Mouse (Mus musculus) forebrain, embryonic 12.5 days (tissue): ENCODE measurements around the gene Ankrd34c. TPM values are rescaled to one million over a fixed set of nuclear protein-coding genes. Genes with fewer than 3 reads are reported as not detected.

Experiments
- ATAC-seq: fragments of 200-750 bp; cut with Nextera tagmentation; 2 replicates; pipeline ENCODE4 v1.8.0; 2017; ENCODE audit warnings: moderate TSS enrichment; ENCODE audit not compliant: low FRiP score
- H3K27ac ChIP-seq: fragments of 300-500 bp; sonication (generic); 2 replicates; pipeline ENCODE4 v1.5.1; 2016; ENCODE audit warnings: mild to moderate bottlenecking
- H3K27me3 ChIP-seq: fragments of 300-500 bp; sonication (generic); 2 replicates; pipeline ENCODE4 v1.6.1; 2016; ENCODE audit warnings: mild to moderate bottlenecking
- H3K36me3 ChIP-seq: fragments of 300-500 bp; sonication (generic); replicated peaks from 2 replicates; pipeline ENCODE4 v1.6.1; 2016; ENCODE audit warnings: mild to moderate bottlenecking
- H3K4me1 ChIP-seq: fragments of 300-500 bp; sonication (generic); 2 replicates; pipeline ENCODE4 v1.6.1; 2016
- H3K4me2 ChIP-seq: fragments of 300-500 bp; sonication (generic); 2 replicates; pipeline ENCODE4 v1.6.1; 2016; ENCODE audit warnings: mild to moderate bottlenecking, moderate library complexity
- H3K4me3 ChIP-seq: fragments of 300-500 bp; sonication (generic); replicated peaks from 2 replicates; pipeline ENCODE4 v1.5.1; 2016; ENCODE audit warnings: mild to moderate bottlenecking
- H3K9ac ChIP-seq: fragments of 300-500 bp; sonication (generic); 2 replicates; pipeline ENCODE4 v1.6.1; 2016; ENCODE audit warnings: mild to moderate bottlenecking
- H3K9me3 ChIP-seq: fragments of 300-500 bp; sonication (generic); 2 replicates; pipeline ENCODE4 v1.6.1; 2016
- WGBS: fragments of 180-500 bp; shearing (Covaris S2); methylation state at CpG from one replicate; pipeline ENCODE4 v1.1.7; 2016; 5-methylcytosine and 5-hydroxymethylcytosine counted together
- polyA plus RNA-seq: library from polyadenylated mRNA; unstranded; fragments of >200 nt; fragmentation: Nextera tagmentation; extraction: Ambion mirVana; gene quantifications from 2 replicates; pipeline ENCODE4 v1.2.1, GENCODE M21; 2016

Gene Ankrd34c
- polyA plus RNA-seq: not detected in 2 replicates

- Histone ChIP-seq H3K4me2 (peak within 1 kb of the TSS; percentile 38), H3K4me3 (no peak within 1 kb of the TSS)
Observed at GRCm38 (mm10) chr9:89738295-89738694, at the start of gene Ankrd34c. Gene Ankrd34c (minus strand): TSS chr9:89738475.

DNA sequence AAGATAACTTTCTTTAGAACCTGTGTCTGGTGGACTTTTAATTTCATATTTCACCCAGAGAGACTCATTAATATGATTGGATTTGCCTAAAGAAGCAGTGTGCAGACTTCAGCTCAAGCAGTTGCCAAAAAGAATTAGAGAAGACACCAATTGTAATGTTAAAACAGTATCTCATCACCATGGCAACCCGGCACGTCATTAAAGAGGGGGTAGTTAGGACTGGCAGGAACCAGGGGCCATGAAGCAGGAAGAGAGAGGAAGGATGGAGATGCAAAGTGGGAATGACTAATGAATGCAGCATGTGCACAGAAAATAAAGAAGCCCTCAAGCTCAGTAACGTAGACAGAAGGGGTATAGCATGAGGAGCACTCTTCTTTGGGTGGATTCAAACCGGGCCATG is 49.3 kb upstream of the Ankrd34c start:
- no peak overlapping the region for H3K4me3 ChIP-seq
- H3K9me3 ChIP-seq: no peaks in the 10 kb centered on the region
- 58% methylated on average over 4 of the region's 4 CpGs for WGBS
- H3K9ac ChIP-seq: no peak overlapping the region
- peaks cover 3% of the 10 kb centered on the region; the same call in 1 of the 2 replicates for H3K4me1 ChIP-seq
- ATAC-seq: no peak
- H3K4me2 ChIP-seq: no peak overlapping the region
- H3K27me3 ChIP-seq: no peaks in the 10 kb centered on the region
- no peaks in the 10 kb centered on the region for H3K36me3 ChIP-seq
- H3K27ac ChIP-seq: no peak overlapping the region

More at GRCm38 (mm10) chr9:89738295-89738694, at the start of gene Ankrd34c:
- peaks cover 7% of the 10 kb centered on the region; the same call in 1 of the 2 replicates for H3K4me1 ChIP-seq
- peaks cover 23% of the 10 kb centered on the region for H3K27me3 ChIP-seq
- no peaks in the 10 kb centered on the region for H3K9me3 ChIP-seq
- H3K9ac ChIP-seq: no peak within 1 kb of the TSS
- WGBS: 3% methylated on average over 8 of the region's 8 CpGs
- no peaks in the 10 kb centered on the region for H3K36me3 ChIP-seq
- no peak within 1 kb of the TSS for H3K27ac ChIP-seq
- no peak for ATAC-seq

DNA sequence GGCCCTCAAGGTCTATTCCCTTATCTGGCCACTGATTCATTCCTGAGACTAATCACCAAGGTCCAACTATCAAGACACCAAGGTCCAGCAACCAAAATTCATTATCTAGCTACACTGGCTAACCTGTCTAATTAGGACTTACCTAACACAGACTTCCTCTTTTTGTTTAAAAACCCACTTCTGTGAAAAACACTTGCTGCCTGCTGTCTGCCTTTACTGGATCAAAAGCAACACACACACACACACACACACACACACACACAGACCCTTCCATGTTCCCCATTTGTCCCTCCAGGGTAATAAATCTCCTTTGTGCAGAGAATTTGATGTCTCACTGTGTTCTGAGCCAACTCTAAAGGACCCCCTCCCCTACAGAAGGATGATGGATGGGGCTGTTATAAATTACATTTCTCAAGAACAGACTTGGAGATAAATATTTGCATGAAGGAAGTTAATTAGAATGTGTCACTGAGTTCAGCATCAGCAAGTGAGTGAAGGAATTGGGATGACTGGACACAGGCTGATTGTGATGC is 43.2 kb upstream of the Ankrd34c start:
- H3K9ac ChIP-seq: no peak overlapping the region
- ATAC-seq: no peak
- no peaks in the 10 kb centered on the region for H3K27me3 ChIP-seq
- no peaks in the 10 kb centered on the region for H3K9me3 ChIP-seq
- no peak overlapping the region for H3K4me2 ChIP-seq
- no peak overlapping the region for H3K4me3 ChIP-seq
- H3K36me3 ChIP-seq: no peaks in the 10 kb centered on the region
- H3K4me1 ChIP-seq: no peaks in the 10 kb centered on the region
- H3K27ac ChIP-seq: no peak overlapping the region

DNA sequence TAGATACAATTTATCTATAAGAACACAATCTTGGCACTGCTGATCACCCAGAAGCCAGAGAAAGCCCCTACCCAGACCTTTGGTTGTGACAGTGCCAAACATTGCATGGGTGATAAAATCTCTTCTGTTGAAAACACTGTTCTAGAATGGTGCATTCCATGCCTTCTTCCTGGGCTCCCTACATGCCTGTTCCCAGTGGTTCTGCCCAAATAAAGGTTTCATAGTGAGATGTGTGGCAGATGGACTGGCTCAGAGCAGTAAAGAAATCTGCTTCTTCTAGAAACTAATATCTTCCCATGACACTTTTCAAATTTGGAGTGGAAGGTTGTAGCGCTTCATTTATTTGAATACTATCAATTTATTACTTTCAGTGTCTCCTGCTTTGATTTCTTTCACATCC is 41.0 kb upstream of the Ankrd34c start:
- Histone ChIP-seq H3K36me3 (no peaks in the 10 kb centered on the region), H3K4me3 (no peak overlapping the region), H3K27me3 (no peaks in the 10 kb centered on the region), H3K4me2 (no peak overlapping the region), H3K27ac (no peak overlapping the region), H3K9ac (no peak overlapping the region), H3K4me1 (no peaks in the 10 kb centered on the region), H3K9me3 (no peaks in the 10 kb centered on the region)
- ATAC-seq: no peak
- WGBS: 97% methylated on average over 1 of the region's 1 CpGs

DNA sequence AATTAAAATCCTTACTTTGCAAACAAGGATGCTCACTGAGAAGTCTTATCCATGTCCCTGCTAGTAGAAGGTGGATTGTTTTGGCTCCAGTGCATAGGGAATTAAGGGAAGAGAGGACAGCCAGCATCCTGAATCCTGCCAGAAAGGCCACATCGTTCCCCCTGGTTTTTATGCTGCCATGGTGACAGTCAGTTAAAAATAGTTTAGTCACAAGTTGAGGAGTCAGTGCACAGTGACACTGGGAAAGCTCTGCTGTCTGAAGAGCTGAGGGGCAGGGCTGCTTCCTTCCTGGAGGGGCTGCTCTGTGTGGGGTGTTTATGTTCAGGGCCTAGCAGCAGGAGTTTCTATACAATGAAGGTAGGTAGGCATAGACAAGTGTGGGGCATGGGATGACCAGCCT is 32.9 kb upstream of the Ankrd34c start:
- Histone ChIP-seq H3K36me3 (no peaks in the 10 kb centered on the region), H3K4me2 (no peak overlapping the region), H3K4me1 (no peaks in the 10 kb centered on the region), H3K27ac (no peak overlapping the region), H3K9ac (no peak overlapping the region), H3K27me3 (no peaks in the 10 kb centered on the region), H3K4me3 (no peak overlapping the region), H3K9me3 (no peaks in the 10 kb centered on the region)
- WGBS: 53% methylated on average over 1 of the region's 1 CpGs
- ATAC-seq: no peak

- no peaks in the 10 kb centered on the region for H3K4me1 ChIP-seq
- no peak for ATAC-seq
- no peak overlapping the region for H3K4me2 ChIP-seq
- WGBS: 29% methylated on average over 1 of the region's 1 CpGs
- H3K9me3 ChIP-seq: no peaks in the 10 kb centered on the region
- no peaks in the 10 kb centered on the region for H3K27me3 ChIP-seq
- H3K9ac ChIP-seq: no peak overlapping the region
- no peak overlapping the region for H3K27ac ChIP-seq
- no peak overlapping the region for H3K4me3 ChIP-seq
- no peaks in the 10 kb centered on the region for H3K36me3 ChIP-seq
Observed at GRCm38 (mm10) chr9:89762017-89762416, 23.7 kb upstream of the Ankrd34c start.

- H3K4me3 ChIP-seq: no peak overlapping the region
- no peak overlapping the region for H3K9ac ChIP-seq
- H3K4me2 ChIP-seq: no peak overlapping the region
- WGBS: 90% methylated on average over 1 of the region's 1 CpGs
- no peak for ATAC-seq
- H3K36me3 ChIP-seq: no peaks in the 10 kb centered on the region
- no peak overlapping the region for H3K27ac ChIP-seq
- H3K9me3 ChIP-seq: no peaks in the 10 kb centered on the region
- no peaks in the 10 kb centered on the region for H3K27me3 ChIP-seq
- H3K4me1 ChIP-seq: no peaks in the 10 kb centered on the region
Observed at GRCm38 (mm10) chr9:89758569-89758968, 20.3 kb upstream of the Ankrd34c start.

DNA sequence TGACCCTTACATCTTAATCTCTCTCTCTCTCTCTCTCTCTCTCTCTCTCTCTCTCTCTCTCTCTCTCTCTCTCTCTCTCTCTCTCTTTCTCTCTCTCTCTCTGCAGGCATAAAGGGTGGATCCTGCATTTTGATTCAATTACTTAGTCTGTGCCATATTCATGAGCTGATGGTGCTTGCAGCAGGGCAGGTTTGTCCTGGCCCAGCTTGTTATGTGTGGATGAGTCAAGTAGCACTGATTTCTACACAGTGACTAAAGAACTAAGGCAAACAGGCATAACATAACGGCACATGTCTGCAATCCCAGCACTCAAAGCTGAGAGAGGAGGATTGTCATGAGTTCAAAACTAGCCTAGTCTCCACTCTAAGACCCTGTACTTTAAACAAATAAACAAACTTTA is 19.9 kb upstream of the Ankrd34c start:
- no peak overlapping the region for H3K4me2 ChIP-seq
- ATAC-seq: no peak
- H3K27ac ChIP-seq: no peak overlapping the region
- no peak overlapping the region for H3K4me3 ChIP-seq
- 93% methylated on average over 1 of the region's 1 CpGs for WGBS
- H3K9me3 ChIP-seq: no peaks in the 10 kb centered on the region
- no peak overlapping the region for H3K9ac ChIP-seq
- no peaks in the 10 kb centered on the region for H3K27me3 ChIP-seq
- no peaks in the 10 kb centered on the region for H3K4me1 ChIP-seq
- no peaks in the 10 kb centered on the region for H3K36me3 ChIP-seq

GRCm38 (mm10) chr9:89757571-89757970 is 19.3 kb upstream of the Ankrd34c start:
- Histone ChIP-seq H3K36me3 (no peaks in the 10 kb centered on the region), H3K4me1 (no peaks in the 10 kb centered on the region), H3K4me2 (no peak overlapping the region), H3K27ac (no peak overlapping the region), H3K9me3 (no peaks in the 10 kb centered on the region), H3K4me3 (no peak overlapping the region), H3K27me3 (no peaks in the 10 kb centered on the region), H3K9ac (no peak overlapping the region)
- ATAC-seq: no peak
- 46% methylated on average over 4 of the region's 4 CpGs for WGBS

- Histone ChIP-seq H3K27me3 (peaks cover 23% of the 10 kb centered on the region), H3K4me3 (no peak overlapping the region), H3K36me3 (no peaks in the 10 kb centered on the region), H3K4me1 (peaks cover 7% of the 10 kb centered on the region; the same call in 1 of the 2 replicates), H3K9ac (no peak overlapping the region), H3K27ac (no peak overlapping the region), H3K4me2 (no peak overlapping the region), H3K9me3 (no peaks in the 10 kb centered on the region)
- no peak for ATAC-seq
Observed at GRCm38 (mm10) chr9:89740041-89740440, 1.8 kb upstream of the Ankrd34c start.

DNA sequence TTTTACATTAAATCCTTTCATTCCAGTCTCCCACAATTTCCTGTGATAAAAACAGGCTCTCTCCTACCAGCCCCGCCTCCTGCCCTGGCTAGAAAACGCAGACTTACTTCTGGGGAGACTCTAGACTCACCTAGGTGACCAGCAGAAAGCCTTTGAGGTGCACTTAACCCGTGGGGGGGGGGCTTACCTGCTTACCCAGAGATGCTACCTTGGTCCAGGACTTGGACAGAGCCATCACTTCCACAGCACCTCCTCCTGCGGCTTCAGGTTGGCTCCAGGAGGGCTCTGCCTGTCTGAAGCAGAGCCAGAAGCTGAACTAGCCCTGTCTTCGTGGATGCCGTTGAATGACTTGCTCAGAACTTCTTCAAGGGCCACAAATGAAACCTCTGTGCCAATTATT is 387 bp downstream of the Ankrd34c start:
- peaks cover 23% of the 10 kb centered on the region for H3K27me3 ChIP-seq
- WGBS: 8% methylated on average over 6 of the region's 6 CpGs
- no peak overlapping the region for H3K27ac ChIP-seq
- H3K9ac ChIP-seq: no peak overlapping the region
- no peaks in the 10 kb centered on the region for H3K9me3 ChIP-seq
- H3K4me3 ChIP-seq: no peak overlapping the region
- peaks cover 7% of the 10 kb centered on the region; the same call in 1 of the 2 replicates for H3K4me1 ChIP-seq
- peak overlapping the region; percentile 32; the same call in 1 of the 2 replicates for H3K4me2 ChIP-seq
- H3K36me3 ChIP-seq: no peaks in the 10 kb centered on the region
- no peak; the same call in 1 of the 2 replicates for ATAC-seq

GRCm38 (mm10) chr9:89736932-89737705 is 1.2 kb downstream of the Ankrd34c start:
- no peak overlapping the region for H3K27ac ChIP-seq
- ATAC-seq: 0 out of 2 replicates have a peak, but pooled peaks have one; percentile 39
- peaks cover 7% of the 10 kb centered on the region; the same call in 1 of the 2 replicates for H3K4me1 ChIP-seq
- H3K4me3 ChIP-seq: no peak overlapping the region
- peaks cover 23% of the 10 kb centered on the region for H3K27me3 ChIP-seq
- H3K9ac ChIP-seq: no peak overlapping the region
- H3K9me3 ChIP-seq: no peaks in the 10 kb centered on the region
- H3K36me3 ChIP-seq: no peaks in the 10 kb centered on the region
- WGBS: 6% methylated on average over 20 of the region's 20 CpGs
- H3K4me2 ChIP-seq: peak overlapping the region; percentile 38

GRCm38 (mm10) chr9:89706906-89707305 is 31.4 kb downstream of the Ankrd34c start:
- Histone ChIP-seq H3K9me3 (no peaks in the 10 kb centered on the region), H3K4me2 (no peak overlapping the region), H3K27ac (no peak overlapping the region), H3K4me1 (peaks cover 9% of the 10 kb centered on the region), H3K9ac (no peak overlapping the region), H3K27me3 (no peaks in the 10 kb centered on the region), H3K36me3 (no peaks in the 10 kb centered on the region), H3K4me3 (no peak overlapping the region)
- ATAC-seq: no peak
- WGBS: 26% methylated on average over 4 of the region's 4 CpGs
